Mouse (Mus musculus) MEL (cell line): ENCODE data around the gene Cobll1. TPM values are rescaled to one million over a fixed set of nuclear protein-coding genes. Genes with fewer than 3 reads are reported as not detected.

ENCODE experiments used
- DNase-seq: peaks from one replicate; pipeline ENCODE4 v3.0.0; 2011; ENCODE audit warnings: low read depth, low spot score
- H3K27ac ChIP-seq: 2 replicates; pipeline ENCODE4 v1.5.1; 2012; ENCODE audit warnings: low read depth, mild to moderate bottlenecking, control low read depth, low read length, moderate library complexity; ENCODE audit not compliant: control insufficient read depth
- H3K27me3 ChIP-seq, 2 experiments: fragments of 150-350 bp in 1 of 2; sonication (generic) in 1 of 2; 2 replicates each; pipeline ENCODE4 v1.6.1; 2012; ENCODE audit warnings: low read length in 2 of 2, mild to moderate bottlenecking in 2 of 2, improper control_type of control experiment in 1 of 2, moderate library complexity in 1 of 2; ENCODE audit not compliant: insufficient read depth in 2 of 2, control insufficient read depth in 1 of 2
- H3K36me3 ChIP-seq, 2 experiments: 2 replicates each; pipeline ENCODE4 v1.6.1; 2012 to 2014; ENCODE audit warnings: low read length in 2 of 2, improper control_type of control experiment in 1 of 2, inconsistent platforms in 1 of 2, mild to moderate bottlenecking in 1 of 2; ENCODE audit not compliant: insufficient read depth in 2 of 2, control insufficient read depth in 1 of 2
- H3K4me1 ChIP-seq, 2 experiments: fragments of 150-350 bp in 1 of 2; sonication (generic) in 1 of 2; 2 replicates each; pipeline ENCODE4 v1.6.1; 2012; ENCODE audit warnings: low read length in 2 of 2, improper control_type of control experiment in 1 of 2, mild to moderate bottlenecking in 1 of 2; ENCODE audit not compliant: insufficient read depth in 2 of 2, control insufficient read depth in 1 of 2
- H3K4me3 ChIP-seq, 2 experiments: fragments of 150-350 bp in 1 of 2; sonication (generic) in 1 of 2; 2 replicates each; pipeline ENCODE4 v1.5.1; 2012; ENCODE audit warnings: low read depth in 2 of 2, low read length in 2 of 2, mild to moderate bottlenecking in 2 of 2, moderate library complexity in 2 of 2, control low read depth in 1 of 2, improper control_type of control experiment in 1 of 2; ENCODE audit not compliant: control insufficient read depth in 1 of 2, insufficient read depth in 1 of 2
- H3K79me2 ChIP-seq: 2 replicates; pipeline ENCODE4 v1.6.1; 2012; ENCODE audit warnings: mild to moderate bottlenecking, low read length, moderate library complexity; ENCODE audit not compliant: control insufficient read depth, poor library complexity, insufficient read depth
- H3K9ac ChIP-seq: 2 replicates; pipeline ENCODE4 v1.6.1; 2012; ENCODE audit warnings: low read depth, mild to moderate bottlenecking, control low read depth, low read length, moderate library complexity; ENCODE audit not compliant: control insufficient read depth, poor library complexity, severe bottlenecking
- H3K9me3 ChIP-seq: fragments of 150-350 bp; sonication (generic); replicated peaks from 2 replicates; pipeline ENCODE4 v1.6.1; 2012; ENCODE audit warnings: mild to moderate bottlenecking, low read length, improper control_type of control experiment, moderate library complexity; ENCODE audit not compliant: insufficient read depth
- BHLHE40 ChIP-seq: IDR thresholded peaks from 2 replicates; pipeline ENCODE4 v1.6.1; 2012; ENCODE audit warnings: low read depth, mild to moderate bottlenecking, inconsistent platforms, low read length, improper control_type of control experiment, borderline replicate concordance
- CHD1 ChIP-seq: IDR thresholded peaks from 2 replicates; pipeline ENCODE4 v1.6.1; 2012; ENCODE audit warnings: low read depth, mild to moderate bottlenecking, inconsistent platforms, low read length, improper control_type of control experiment
- CHD2 ChIP-seq: IDR thresholded peaks from 2 replicates; pipeline ENCODE4 v1.6.1; 2011; ENCODE audit warnings: low read length, improper control_type of control experiment
- CTCF ChIP-seq, 3 experiments: IDR thresholded peaks in 2 of 3; conservative IDR thresholded peaks in 1 of 3; 2 replicates each; pipeline ENCODE4 v1.5.1; 2011 to 2012; ENCODE audit warnings: low read length in 3 of 3, low read depth in 2 of 3, mild to moderate bottlenecking in 2 of 3, improper control_type of control experiment in 1 of 3, inconsistent platforms in 1 of 3, mixed read lengths in 1 of 3, moderate library complexity in 1 of 3; ENCODE audit not compliant: control insufficient read depth in 1 of 3, insufficient read depth in 1 of 3, poor library complexity in 1 of 3, severe bottlenecking in 1 of 3
- ELF1 ChIP-seq: IDR thresholded peaks from 2 replicates; pipeline ENCODE4 v1.6.1; 2014; ENCODE audit warnings: low read depth, mild to moderate bottlenecking, inconsistent platforms, low read length, improper control_type of control experiment, moderate library complexity
- EP300 ChIP-seq, 2 experiments: IDR thresholded peaks; 2 replicates each; pipeline ENCODE4 v1.6.1; 2011; ENCODE audit warnings: improper control_type of control experiment in 2 of 2, low read length in 2 of 2, low read depth in 1 of 2, mild to moderate bottlenecking in 1 of 2
- ETS1 ChIP-seq: IDR thresholded peaks from 2 replicates; pipeline ENCODE4 v1.6.1; 2012; ENCODE audit warnings: low read depth, mild to moderate bottlenecking, inconsistent platforms, low read length, improper control_type of control experiment, moderate library complexity
- GABPA ChIP-seq: IDR thresholded peaks from 2 replicates; pipeline ENCODE4 v1.6.1; 2012; ENCODE audit warnings: low read depth, mild to moderate bottlenecking, inconsistent platforms, low read length, improper control_type of control experiment, moderate library complexity
- GATA1 ChIP-seq: IDR thresholded peaks from 2 replicates; pipeline ENCODE4 v1.6.1; 2011; ENCODE audit warnings: low read depth, low read length, improper control_type of control experiment
- MAFK ChIP-seq: IDR thresholded peaks from 2 replicates; pipeline ENCODE4 v1.6.1; 2011; ENCODE audit warnings: low read depth, mild to moderate bottlenecking, low read length, improper control_type of control experiment, borderline replicate concordance
- MAX ChIP-seq: IDR thresholded peaks from 2 replicates; pipeline ENCODE4 v1.6.1; 2011; ENCODE audit warnings: low read length, improper control_type of control experiment
- MEF2A ChIP-seq: IDR thresholded peaks from 2 replicates; pipeline ENCODE4 v1.6.1; 2014; ENCODE audit warnings: low read depth, mild to moderate bottlenecking, inconsistent platforms, low read length, improper control_type of control experiment; ENCODE audit not compliant: poor library complexity, insufficient replicate concordance, severe bottlenecking; ENCODE audit errors: extremely low read depth
- MXI1 ChIP-seq: IDR thresholded peaks from 2 replicates; pipeline ENCODE4 v1.6.1; 2011; ENCODE audit warnings: mild to moderate bottlenecking, low read depth, low read length, improper control_type of control experiment
- MYC ChIP-seq: IDR thresholded peaks from 2 replicates; pipeline ENCODE4 v1.6.1; 2011; ENCODE audit warnings: low read depth, mild to moderate bottlenecking, low read length, improper control_type of control experiment, moderate library complexity
- NRF1 ChIP-seq: IDR thresholded peaks from 2 replicates; pipeline ENCODE4 v1.6.1; 2014; ENCODE audit warnings: low read depth, mild to moderate bottlenecking, inconsistent platforms, low read length, improper control_type of control experiment, moderate library complexity; ENCODE audit not compliant: poor library complexity, insufficient read depth, severe bottlenecking
- POLR2A ChIP-seq, 2 experiments: IDR thresholded peaks; 2 replicates each; pipeline ENCODE4 v1.6.1; 2011 to 2012; ENCODE audit warnings: low read length in 2 of 2, mild to moderate bottlenecking in 2 of 2, control low read depth in 1 of 2, improper control_type of control experiment in 1 of 2, low read depth in 1 of 2, moderate library complexity in 1 of 2; ENCODE audit not compliant: control insufficient read depth in 1 of 2, insufficient read depth in 1 of 2, poor library complexity in 1 of 2
- POLR2AphosphoS5 ChIP-seq: IDR thresholded peaks from 2 replicates; pipeline ENCODE4 v1.6.1; 2012; ENCODE audit warnings: low read depth, borderline replicate concordance, mild to moderate bottlenecking, inconsistent platforms, low read length, moderate library complexity, mixed read lengths
- RAD21 ChIP-seq: IDR thresholded peaks from 2 replicates; pipeline ENCODE4 v1.6.1; 2011; ENCODE audit warnings: mild to moderate bottlenecking, low read depth, low read length, improper control_type of control experiment
- RCOR1 ChIP-seq: IDR thresholded peaks from 2 replicates; pipeline ENCODE4 v1.6.1; 2012; ENCODE audit warnings: low read depth, mild to moderate bottlenecking, inconsistent platforms, low read length, improper control_type of control experiment
- TAL1 ChIP-seq: IDR thresholded peaks from 2 replicates; pipeline ENCODE4 v1.6.1; 2012; ENCODE audit warnings: mild to moderate bottlenecking, inconsistent platforms, low read length, moderate library complexity, mixed read lengths
- TBP ChIP-seq: IDR thresholded peaks from 2 replicates; pipeline ENCODE4 v1.8.0; 2011; ENCODE audit warnings: low read depth, low read length, improper control_type of control experiment
- TCF12 ChIP-seq: IDR thresholded peaks from 2 replicates; pipeline ENCODE4 v1.6.1; 2014; ENCODE audit warnings: low read depth, mild to moderate bottlenecking, inconsistent platforms, low read length, improper control_type of control experiment, moderate library complexity
- UBTF ChIP-seq: IDR thresholded peaks from 2 replicates; pipeline ENCODE4 v1.6.1; 2012; ENCODE audit warnings: low read depth, mild to moderate bottlenecking, inconsistent platforms, low read length, improper control_type of control experiment, moderate library complexity, borderline replicate concordance; ENCODE audit not compliant: insufficient read depth
- ZC3H11A ChIP-seq: IDR thresholded peaks from 2 replicates; pipeline ENCODE4 v1.6.1; 2012; ENCODE audit warnings: low read depth, mild to moderate bottlenecking, inconsistent platforms, low read length, improper control_type of control experiment
- ZKSCAN1 ChIP-seq: IDR thresholded peaks from 2 replicates; pipeline ENCODE4 v1.6.1; 2012; ENCODE audit warnings: low read depth, mild to moderate bottlenecking, inconsistent platforms, low read length, improper control_type of control experiment, moderate library complexity
- ZNF384 ChIP-seq: IDR thresholded peaks from 2 replicates; pipeline ENCODE4 v1.6.1; 2012; ENCODE audit warnings: low read depth, mild to moderate bottlenecking, inconsistent platforms, low read length, improper control_type of control experiment
- polyA plus RNA-seq, 2 experiments: library from polyadenylated mRNA; stranded (reverse) in 1 of 2; unstranded in 1 of 2; fragments of >175 nt in 1 of 2; fragments of >200 nt in 1 of 2; gene quantifications; 2 replicates each; pipeline versions ENCODE4 v1.2.1 to v1.2.4; 2012; ENCODE audit warnings: low replicate concordance in 2 of 2, low read depth in 1 of 2; ENCODE audit not compliant: insufficient read length in 2 of 2, insufficient read depth in 1 of 2, missing spikeins in 1 of 2
- total RNA-seq: library from RNA; depleted of rRNA; stranded (reverse); fragments of 300-350 nt; gene quantifications from 2 replicates; pipeline ENCODE4 v1.2.3, GENCODE M21; 2012

Cobll1 gene
- total and polyA plus RNA-seq, 3 experiments, result not detected

DNA sequence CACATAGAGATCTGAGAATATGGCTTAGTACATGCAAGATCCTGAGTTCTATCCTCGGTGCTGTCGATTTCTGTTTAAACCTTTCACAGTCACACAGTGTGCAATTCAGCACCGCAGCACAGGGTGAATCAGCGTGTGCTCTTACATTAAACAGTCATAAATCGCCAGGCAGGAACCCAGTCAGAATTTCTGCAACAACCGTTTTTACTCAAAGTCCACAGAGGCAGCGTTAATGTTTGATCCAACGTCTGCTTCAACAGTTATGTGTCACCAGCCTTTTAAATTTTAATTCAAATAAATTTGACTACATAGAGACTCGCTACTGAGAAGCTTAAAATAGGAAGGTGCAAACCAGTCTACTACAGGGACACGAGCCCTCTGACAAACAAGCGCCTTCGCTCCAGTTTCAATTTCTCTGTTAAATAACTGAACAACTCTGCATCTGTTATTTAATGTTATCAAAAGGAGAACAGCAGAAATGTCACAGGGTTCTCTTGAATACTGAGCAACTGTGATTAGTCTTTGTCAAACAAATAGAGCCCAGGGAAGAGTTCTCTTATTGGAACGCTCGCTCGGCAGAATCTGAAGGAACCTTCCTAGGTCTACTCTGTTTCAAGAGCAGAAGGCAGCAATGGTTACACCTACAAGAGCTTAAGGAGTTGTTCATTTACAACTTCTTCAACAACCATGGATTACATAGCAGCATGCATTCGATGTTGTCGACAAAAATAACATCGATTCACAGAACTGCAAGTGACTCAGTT lies 68.3 kb downstream of the Cobll1 start:
- Histone ChIP-seq H3K27ac (no peak overlapping the region), H3K4me3 (no peak overlapping the region), H3K79me2 (no peaks in the 10 kb centered on the region), H3K9me3 (no peaks in the 10 kb centered on the region), H3K27me3 (no peaks in the 10 kb centered on the region), H3K36me3 (no peaks in the 10 kb centered on the region), H3K4me1 (no peaks in the 10 kb centered on the region), H3K9ac (no peak overlapping the region)
- no peak for DNase-seq
- TF ChIP-seq POLR2A (IDR thresholded peaks at IDR 0.05; ENCODE audit: control insufficient read depth in 1 of 2, insufficient read depth in 1 of 2, low read depth in 1 of 2, low read length in 2 of 2, poor library complexity in 1 of 2) (no peak), ELF1 (no peak), TAL1 (no peak), ZC3H11A (no peak), TCF12 (no peak)

DNA sequence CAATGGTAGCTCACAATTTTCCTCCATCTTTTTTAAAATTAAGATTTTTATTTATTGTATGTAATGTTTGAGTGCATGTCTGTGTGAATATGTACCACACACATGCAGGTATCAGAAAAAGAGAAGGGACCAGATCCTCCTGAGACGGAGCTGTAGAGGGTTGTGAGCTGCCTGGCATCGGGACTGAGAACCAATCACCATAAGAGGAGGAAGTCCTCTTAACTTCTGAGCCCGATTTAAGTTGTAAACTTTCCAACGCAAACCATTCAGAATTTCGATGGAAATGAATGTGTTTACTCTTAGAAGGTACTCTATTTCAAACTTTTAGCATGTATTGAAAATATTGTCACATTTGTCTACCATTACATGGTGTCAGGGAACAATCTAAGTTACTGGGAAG lies 68.9 kb downstream of the Cobll1 start:
- Histone ChIP-seq H3K9ac (no peak overlapping the region), H3K4me3 (no peak overlapping the region)

DNA sequence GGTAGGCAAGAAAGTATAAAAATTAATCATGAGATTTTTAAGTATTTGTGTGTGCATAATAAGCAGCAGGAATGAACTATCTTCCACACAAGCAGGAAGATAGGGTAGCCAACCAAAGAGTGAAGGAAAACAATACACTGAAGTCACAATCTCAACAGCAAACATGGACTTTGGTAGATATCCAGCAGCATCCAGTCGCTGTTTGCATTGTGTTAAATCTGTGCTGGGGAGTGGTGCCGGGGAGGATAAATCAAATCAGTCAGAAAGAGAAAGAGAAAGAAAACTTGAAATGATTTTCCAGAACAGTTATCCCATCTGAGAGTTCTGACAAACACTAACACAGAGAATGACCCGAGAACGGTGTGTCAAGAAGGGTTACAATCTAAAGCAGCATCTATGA lies 75.2 kb downstream of the Cobll1 start:
- Histone ChIP-seq H3K79me2 (no peaks in the 10 kb centered on the region), H3K4me3 (no peak overlapping the region), H3K9me3 (no peaks in the 10 kb centered on the region), H3K9ac (no peak overlapping the region), H3K4me1 (no peaks in the 10 kb centered on the region), H3K36me3 (no peaks in the 10 kb centered on the region), H3K27ac (no peak overlapping the region), H3K27me3 (no peaks in the 10 kb centered on the region)
- DNase-seq, result no peak
- TF ChIP-seq TAL1, result no peak
- TF ChIP-seq EP300 (IDR thresholded peaks at IDR 0.05; ENCODE audit: low read depth in 1 of 2, low read length in 2 of 2), result no peak
- no peak for TF ChIP-seq POLR2A (IDR thresholded peaks at IDR 0.05; ENCODE audit: control insufficient read depth in 1 of 2, insufficient read depth in 1 of 2, low read depth in 1 of 2, low read length in 2 of 2, poor library complexity in 1 of 2)
- no peak for TF ChIP-seq MYC
- no peak for TF ChIP-seq MAFK
- no peak for TF ChIP-seq ZKSCAN1
- no peak for TF ChIP-seq MAX
- no peak for TF ChIP-seq ZNF384
- no peak for TF ChIP-seq RAD21
- TF ChIP-seq RCOR1, result no peak
- no peak for TF ChIP-seq ETS1
- no peak for TF ChIP-seq TCF12

More for the DNA sequence above, 68.9 kb downstream of the Cobll1 start:
- Histone ChIP-seq H3K36me3 (no peaks in the 10 kb centered on the region), H3K27ac (no peak overlapping the region), H3K4me1 (no peaks in the 10 kb centered on the region), H3K9me3 (no peaks in the 10 kb centered on the region)
- DNase-seq, result no peak
- TF ChIP-seq ZC3H11A (no peak), NRF1 (no peak), CHD1 (no peak), TCF12 (no peak), ZKSCAN1 (no peak), GATA1 (no peak), BHLHE40 (no peak), CTCF (IDR thresholded peaks at IDR 0.05 in 2 of 3, conservative IDR thresholded peaks at IDR 0.05 in 1 of 3; ENCODE audit: control insufficient read depth in 1 of 3, insufficient read depth in 1 of 3, low read depth in 2 of 3, low read length in 3 of 3, poor library complexity in 1 of 3, severe bottlenecking in 1 of 3) (no peak), MYC (no peak), RCOR1 (no peak), CHD2 (no peak), RAD21 (no peak), TBP (no peak), UBTF (no peak), GABPA (no peak), POLR2AphosphoS5 (no peak), MEF2A (no peak), MXI1 (no peak)
- TF ChIP-seq, all 39 proteins: peak for 0
- H3K27me3 ChIP-seq, result no peaks in the 10 kb centered on the region
- H3K79me2 ChIP-seq, result no peaks in the 10 kb centered on the region
